Mouse (Mus musculus) small intestine, adult 10 weeks (tissue): ENCODE measurements around the gene Olfr1428. TPM values are rescaled to one million over a fixed set of nuclear protein-coding genes. Genes with fewer than 3 reads are reported as not detected.

Experiments
- polyA plus RNA-seq: library from polyadenylated mRNA; stranded (reverse); fragments of 350-450 nt; fragmentation: Illumina TruSeq; extraction: RNeasy Lipid Tissue Mini Kit (QIAGEN cat#74804); gene quantifications from one replicate; pipeline ENCODE4 v1.2.3, GENCODE M21; 2014; ENCODE audit warnings: low replicate concordance

The Olfr1428 gene
- polyA plus RNA-seq = not detected

DNA sequence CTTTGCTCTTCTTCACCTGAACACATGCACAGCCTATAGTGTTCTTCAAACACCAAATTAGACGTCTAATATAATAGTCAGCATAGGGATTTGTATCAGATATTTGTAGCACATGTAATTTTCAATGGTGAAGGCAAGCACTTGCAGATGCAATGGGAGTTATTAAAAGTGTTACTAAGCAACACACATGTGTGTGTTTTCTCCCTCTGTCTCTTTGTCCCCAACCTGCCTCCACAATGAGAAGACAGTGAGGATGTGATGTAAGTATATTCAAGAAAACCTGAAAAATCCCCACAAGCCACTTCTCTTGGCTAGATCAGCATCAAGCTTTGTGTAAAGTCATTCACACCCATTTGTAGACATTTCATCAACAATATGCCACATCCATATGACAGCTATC is at the start of gene Olfr1428:
Gene Olfr1428, minus strand, starts transcription at position 101 of the 400 bp plus-strand sequence.

GRCm38 (mm10) chr19:12123103-12123502 is 7.4 kb upstream of the Olfr1428 start, which contains the start of gene Olfr76:
Gene Olfr76 (minus strand): TSS chr19:12123203.

DNA sequence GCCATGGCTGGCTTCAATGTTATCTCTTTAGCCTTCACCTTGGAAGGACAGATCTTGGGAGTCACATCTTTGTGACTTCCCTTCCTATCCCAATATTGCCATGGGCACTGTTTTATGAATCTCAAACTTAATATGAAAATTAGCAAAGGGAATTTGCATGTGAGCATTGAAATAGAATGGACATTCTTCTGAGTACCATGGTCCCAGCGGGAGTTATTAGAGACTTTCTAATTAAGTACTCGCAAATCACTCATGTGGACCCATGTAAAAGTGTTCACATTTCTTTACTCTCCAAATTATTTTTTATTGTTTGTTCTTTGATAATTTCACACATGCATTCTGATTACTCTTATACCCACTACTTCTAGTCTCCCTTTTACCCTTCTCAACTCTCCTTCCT is 12.5 kb downstream of the Olfr1428 start, which contains the start of gene Olfr1427:
Gene Olfr1427, minus strand, starts transcription at position 101 of the 400 bp plus-strand sequence.

GRCm38 (mm10) chr19:12091913-12092312 is 23.8 kb downstream of the Olfr1428 start, which contains the start of gene Olfr1426:
Gene Olfr1426 (minus strand): TSS chr19:12092013.

GRCm38 (mm10) chr19:12077631-12078030 is 38.1 kb downstream of the Olfr1428 start, which contains the start of gene Olfr1425:
Gene Olfr1425 (minus strand): TSS chr19:12077731.

GRCm38 (mm10) chr19:12062582-12062981 is 53.1 kb downstream of the Olfr1428 start, which contains the start of gene Olfr1424:
Gene Olfr1424 (minus strand): TSS chr19:12062682.

Other genes with a start within 250 kb of the Olfr1428 start
- gene Olfr1419, start 240.8 kb downstream of the Olfr1428 start, polyA plus RNA-seq = not detected
- gene Olfr1420, start 229.3 kb downstream of the Olfr1428 start, polyA plus RNA-seq = not detected
- gene Patl1, start 203.5 kb downstream of the Olfr1428 start, polyA plus RNA-seq = 34.9 TPM
- 27.3 TPM for gene Osbp, start 150.0 kb downstream of the Olfr1428 start, polyA plus RNA-seq
- gene Olfr1423, start 74.6 kb downstream of the Olfr1428 start, polyA plus RNA-seq = not detected
- not detected for gene Olfr1424, start 53.2 kb downstream of the Olfr1428 start, polyA plus RNA-seq
- gene Olfr1425, start 38.2 kb downstream of the Olfr1428 start, polyA plus RNA-seq = not detected
- not detected for gene Olfr1426, start 23.9 kb downstream of the Olfr1428 start, polyA plus RNA-seq
- gene Olfr1427, start 12.6 kb downstream of the Olfr1428 start, polyA plus RNA-seq = not detected
- not detected for gene Olfr76, start 7.3 kb upstream of the Olfr1428 start, polyA plus RNA-seq
- not detected for gene Olfr1555-ps1, start 54.2 kb upstream of the Olfr1428 start, polyA plus RNA-seq
- gene Olfr1431, start 84.7 kb upstream of the Olfr1428 start, polyA plus RNA-seq = not detected
- not detected for gene Olfr1432, start 116.7 kb upstream of the Olfr1428 start, polyA plus RNA-seq
- gene Olfr262, start 125.8 kb upstream of the Olfr1428 start, polyA plus RNA-seq = not detected
- not detected for gene Olfr235, start 145.1 kb upstream of the Olfr1428 start, polyA plus RNA-seq
- not detected for gene Olfr1434, start 164.0 kb upstream of the Olfr1428 start, polyA plus RNA-seq
- gene Olfr1436, start 183.2 kb upstream of the Olfr1428 start, polyA plus RNA-seq = not detected
- gene Olfr1437, start 209.2 kb upstream of the Olfr1428 start, polyA plus RNA-seq = not detected
- not detected for gene Olfr1438-ps1, start 220.0 kb upstream of the Olfr1428 start, polyA plus RNA-seq